Comparison of ENCODE assay signal across 11 mouse cellular contexts in the genomic region with DNA sequence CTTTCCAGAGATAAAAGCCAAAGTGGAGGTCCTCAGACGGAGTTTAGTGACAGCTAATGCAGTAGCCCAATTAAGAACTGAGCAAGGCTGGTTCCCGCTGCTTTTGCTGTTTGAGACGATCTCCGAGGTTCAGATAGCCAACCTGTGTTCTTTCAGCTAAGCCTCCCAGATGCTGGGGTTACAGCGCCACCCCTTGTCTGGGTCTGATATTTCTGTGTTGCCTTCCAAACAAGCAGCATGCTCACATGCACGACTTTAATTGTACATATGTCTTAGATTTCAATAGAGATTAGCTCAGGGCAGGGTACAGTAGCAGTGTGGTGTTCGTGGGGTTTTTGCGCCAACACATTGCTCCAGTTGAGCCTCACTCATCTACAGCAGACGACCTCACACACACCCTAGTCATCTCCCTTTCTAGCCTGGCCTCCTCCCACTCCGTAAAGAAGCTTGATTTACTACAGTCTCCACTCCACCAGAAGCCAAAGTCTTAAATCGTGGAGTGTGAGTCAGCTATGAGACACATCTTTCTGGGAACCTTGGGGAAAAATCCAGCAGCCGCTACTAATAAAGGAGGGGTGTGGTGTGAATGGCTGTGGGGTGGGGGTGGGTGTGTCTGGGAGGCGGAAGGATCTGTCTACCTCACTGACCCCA. TPM values are rescaled to one million over a fixed set of nuclear protein-coding genes. Genes with fewer than 3 reads are reported as not detected.
A peak's percentile ranks its signal among the peaks of the same experiment; 100 is the strongest.
DNase-seq lines count a peak whose midpoint lies in the region; ATAC-seq and TF ChIP-seq lines count a peak whose summit lies in the region.
"Had no signal": no experiment of that assay in that cellular context is flagged by ENCODE, and none has a peak within 500 bp of the region (broad histone marks: within the 10 kb centered on the region; RNA-seq: fewer than 3 reads in every experiment).

No protein-coding gene starts in this region.

- H3K27ac ChIP-seq in heart, postnatal 0 days (ENCODE audit: low read depth) = no peak overlapping the region
- 0 out of 2 replicates have a peak overlapping the region, but pooled peaks have one; percentile 18 for H3K27ac ChIP-seq in neural tube, embryonic 13.5 days (replicated peaks)
- H3K27ac ChIP-seq in small intestine, adult 2 months (ENCODE audit: insufficient read depth, low read depth, low read length) = peak overlapping the region; percentile 36
- no peak overlapping the region for H3K27ac ChIP-seq in forebrain, embryonic 10.5 days

- no peak for DNase-seq in heart, postnatal 0 days (ENCODE audit: low spot score)
- no peak for DNase-seq in heart, postnatal 25 days (ENCODE audit: low spot score)
- DNase-seq in neural tube, embryonic 10.5 days (ENCODE audit: extremely low spot score, low spot score) = no peak
- peak; percentile 65 for DNase-seq in adrenal gland, postnatal 10 days
- no peak for DNase-seq in layer of hippocampus, adult 8-10 months (ENCODE audit: low spot score in 2 of 2)
- DNase-seq in forebrain, embryonic 10.5 days (ENCODE audit: extremely low spot score, low spot score) = no peak
- DNase-seq: cerebellum, postnatal 36 days; heart, postnatal 14 days had no signal

- H3K4me2 ChIP-seq in heart, postnatal 0 days (ENCODE audit: low read depth, low read length) = no peak overlapping the region
- H3K4me2 ChIP-seq in neural tube, embryonic 13.5 days = no peak overlapping the region

- 0 out of 2 replicates have a peak, but pooled peaks cover 9% of the 10 kb centered on the region for H3K27me3 ChIP-seq in heart, postnatal 0 days (ENCODE audit: control insufficient read depth, insufficient read depth, low read length)
- H3K27me3 ChIP-seq in neural tube, embryonic 13.5 days = peaks cover 21% of the 10 kb centered on the region
- no peaks in the 10 kb centered on the region for H3K27me3 ChIP-seq in small intestine, adult 2 months (ENCODE audit: control insufficient read depth, insufficient read depth, low read length)
- peaks cover 33% of the 10 kb centered on the region for H3K27me3 ChIP-seq in forebrain, embryonic 10.5 days (ENCODE audit: poor library complexity, severe bottlenecking)

- TF ChIP-seq CTCF in heart, postnatal 0 days (IDR thresholded peaks at IDR 0.05; ENCODE audit: low read depth) = peak; percentile 20; the same call in 1 of the 2 replicates
- TF ChIP-seq CTCF in small intestine, adult 2 months (IDR thresholded peaks at IDR 0.05; ENCODE audit: extremely low read depth, insufficient read length, insufficient replicate concordance, low read depth, low read length) = peak; percentile 42; the same call in 1 of the 2 replicates

- 62% methylated on average over 13 of the region's 13 CpGs for WGBS in heart, postnatal 0 days
- 55% methylated on average over 13 of the region's 13 CpGs for WGBS in neural tube, embryonic 13.5 days
- 34% methylated on average over 13 of the region's 13 CpGs for WGBS in small intestine, adult 2 months
- WGBS in forebrain, embryonic 10.5 days = 64% methylated on average over 13 of the region's 13 CpGs

- no peak for TF ChIP-seq EP300 in heart, postnatal 0 days (IDR thresholded peaks at IDR 0.05; ENCODE audit: low read depth)

- ATAC-seq in heart, postnatal 0 days (ENCODE audit: insufficient read depth, low read depth) = no peak
- ATAC-seq in neural tube, embryonic 13.5 days (ENCODE audit: low read depth) = no peak

- H3K4me1 ChIP-seq in heart, postnatal 0 days (ENCODE audit: control insufficient read depth, insufficient read depth) = peaks cover 9% of the 10 kb centered on the region
- H3K4me1 ChIP-seq in neural tube, embryonic 13.5 days (replicated peaks) = peaks cover 22% of the 10 kb centered on the region
- peaks cover 26% of the 10 kb centered on the region for H3K4me1 ChIP-seq in small intestine, adult 2 months (ENCODE audit: control insufficient read depth, insufficient read depth, insufficient read length, low read length)
- peaks cover 31% of the 10 kb centered on the region for H3K4me1 ChIP-seq in forebrain, embryonic 10.5 days

- H3K4me3 ChIP-seq in heart, postnatal 0 days (ENCODE audit: low read depth, low read length) = no peak overlapping the region
- H3K4me3 ChIP-seq in neural tube, embryonic 13.5 days = no peak overlapping the region
- H3K4me3 ChIP-seq in small intestine, adult 2 months (ENCODE audit: low read depth, low read length) = no peak overlapping the region
- no peak overlapping the region for H3K4me3 ChIP-seq in forebrain, embryonic 10.5 days

- TF ChIP-seq POLR2A in small intestine, adult 2 months (IDR thresholded peaks at IDR 0.05; ENCODE audit: low read depth, low read length) = no peak

- intact Hi-C loops in heart, postnatal 25 days (cut with DNase I) = loop anchor here (5.0 to 10.0 kb wide), 2 partner anchors 49 to 191 kb away; no protein-coding TSS in a partner anchor

- peaks cover 24% of the 10 kb centered on the region for H3K36me3 ChIP-seq in heart, postnatal 0 days (replicated peaks; ENCODE audit: control insufficient read depth, insufficient read depth, low read length)
- H3K36me3 ChIP-seq in neural tube, embryonic 13.5 days = peaks cover 49% of the 10 kb centered on the region
- peaks cover 10% of the 10 kb centered on the region; the same call in 1 of the 2 replicates for H3K36me3 ChIP-seq in small intestine, adult 2 months (ENCODE audit: control insufficient read depth, insufficient read depth, low read length)
- H3K36me3 ChIP-seq in forebrain, embryonic 10.5 days (replicated peaks) = peaks cover 51% of the 10 kb centered on the region

- H3K9me3 ChIP-seq in heart, postnatal 0 days (replicated peaks; ENCODE audit: control insufficient read depth, low read length) = no peaks in the 10 kb centered on the region
- no peaks in the 10 kb centered on the region for H3K9me3 ChIP-seq in neural tube, embryonic 13.5 days
- H3K9me3 ChIP-seq in forebrain, embryonic 10.5 days = no peaks in the 10 kb centered on the region

- no peak overlapping the region for H3K9ac ChIP-seq in heart, postnatal 0 days (replicated peaks; ENCODE audit: low read depth, low read length)
- no peak overlapping the region for H3K9ac ChIP-seq in neural tube, embryonic 13.5 days

RNA-seq across cellular contexts. Expression of a gene that starts 6.4 kb away (rescaled TPM):
- total RNA-seq in heart, postnatal 0 days (2014; rRNA removed; ENCODE audit: low replicate concordance) = 43.5 and 45.6 TPM in 2 replicates
- 84.9 and 89.8 TPM in 2 replicates for polyA plus RNA-seq in heart, postnatal 0 days (2015; fragmentation: Nextera tagmentation; extraction: Ambion mirVana)
- total RNA-seq in heart, postnatal 25 days (2021) = 10 to 100 TPM; 67.8 to 71.0 TPM
- polyA plus RNA-seq in neural tube, embryonic 13.5 days (2015; fragmentation: Nextera tagmentation; extraction: Ambion mirVana) = 108 and 118 TPM in 2 replicates
- total RNA-seq in adrenal gland, postnatal 10 days (2021) = 10 to 100 TPM; 90.1 to 91.2 TPM
- polyA plus RNA-seq in small intestine, adult 2 months (2012; rRNA removed) = 13.2 and 25.8 TPM in 2 replicates
- 10 to 100 TPM; 75.6 to 82.3 (median 78.2) TPM for total RNA-seq in layer of hippocampus, adult 8-10 months (2022)
- 183 and 193 TPM in 2 replicates for polyA plus RNA-seq in forebrain, embryonic 10.5 days (2016; fragmentation: Nextera tagmentation; extraction: Ambion mirVana)

RNA-seq across cellular contexts. Expression of a gene that starts 6.9 kb away (rescaled TPM):
- total RNA-seq in heart, postnatal 0 days (2014; rRNA removed; ENCODE audit: low replicate concordance) = 4.4 and 4.9 TPM in 2 replicates
- polyA plus RNA-seq in heart, postnatal 0 days (2015; fragmentation: Nextera tagmentation; extraction: Ambion mirVana) = 7.3 and 7.9 TPM in 2 replicates
- total RNA-seq in heart, postnatal 25 days (2021) = 1 to 10 TPM; 4.6 to 5.1 TPM
- polyA plus RNA-seq in neural tube, embryonic 13.5 days (2015; fragmentation: Nextera tagmentation; extraction: Ambion mirVana) = 21.7 and 22.2 TPM in 2 replicates
- 10 to 100 TPM; 12.5 to 12.6 TPM for total RNA-seq in adrenal gland, postnatal 10 days (2021)
- 5.5 and 6.6 TPM in 2 replicates for polyA plus RNA-seq in small intestine, adult 2 months (2012; rRNA removed)
- 10 to 100 TPM; 18.6 to 20.9 (median 20.4) TPM for total RNA-seq in layer of hippocampus, adult 8-10 months (2022)
- polyA plus RNA-seq in forebrain, embryonic 10.5 days (2016; fragmentation: Nextera tagmentation; extraction: Ambion mirVana) = 14.7 and 16.0 TPM in 2 replicates

RNA-seq across cellular contexts. Expression of a gene that starts 10.0 kb away (rescaled TPM):
- total RNA-seq in heart, postnatal 0 days (2014; rRNA removed; ENCODE audit: low replicate concordance) = 24.9 and 27.6 TPM in 2 replicates
- 5.4 and 7.0 TPM in 2 replicates for polyA plus RNA-seq in heart, postnatal 0 days (2015; fragmentation: Nextera tagmentation; extraction: Ambion mirVana)
- total RNA-seq in heart, postnatal 25 days (2021) = under 1 TPM; 0.21 to 0.22 TPM
- polyA plus RNA-seq in neural tube, embryonic 13.5 days (2015; fragmentation: Nextera tagmentation; extraction: Ambion mirVana) = 1.3 and 1.4 TPM in 2 replicates
- under 1 TPM; 0.75 to 0.94 TPM for total RNA-seq in adrenal gland, postnatal 10 days (2021)
- 0.53 and 0.62 TPM in 2 replicates for polyA plus RNA-seq in small intestine, adult 2 months (2012; rRNA removed)
- 1 to 10 TPM; 1.0 to 1.5 (median 1.2) TPM for total RNA-seq in layer of hippocampus, adult 8-10 months (2022)
- polyA plus RNA-seq in forebrain, embryonic 10.5 days (2016; fragmentation: Nextera tagmentation; extraction: Ambion mirVana) = 0.22 and 0.25 TPM in 2 replicates
- total RNA-seq: neutrophil, adult 5-6 weeks had no signal

RNA-seq across cellular contexts. Expression of a gene that starts 20.3 kb away (rescaled TPM):
- total RNA-seq in heart, postnatal 0 days (2014; rRNA removed; ENCODE audit: low replicate concordance) = 34.8 and 58.9 TPM in 2 replicates
- 23.7 and 26.8 TPM in 2 replicates for polyA plus RNA-seq in heart, postnatal 0 days (2015; fragmentation: Nextera tagmentation; extraction: Ambion mirVana)
- 10 to 100 TPM; 37.1 to 37.8 TPM for total RNA-seq in heart, postnatal 25 days (2021)
- polyA plus RNA-seq in neural tube, embryonic 13.5 days (2015; fragmentation: Nextera tagmentation; extraction: Ambion mirVana) = 6.8 and 8.1 TPM in 2 replicates
- 10 to 100 TPM; 37.7 to 41.0 TPM for total RNA-seq in adrenal gland, postnatal 10 days (2021)
- polyA plus RNA-seq in small intestine, adult 2 months (2012; rRNA removed) = 15.8 and 17.2 TPM in 2 replicates
- total RNA-seq in layer of hippocampus, adult 8-10 months (2022) = 100 to 1,000 TPM; 156 to 198 (median 171) TPM
- polyA plus RNA-seq in forebrain, embryonic 10.5 days (2016; fragmentation: Nextera tagmentation; extraction: Ambion mirVana) = 5.3 and 6.4 TPM in 2 replicates

RNA-seq across cellular contexts. Expression of a gene that starts 36.3 kb away (rescaled TPM):
- 13.1 and 13.2 TPM in 2 replicates for total RNA-seq in heart, postnatal 0 days (2014; rRNA removed; ENCODE audit: low replicate concordance)
- polyA plus RNA-seq in heart, postnatal 0 days (2015; fragmentation: Nextera tagmentation; extraction: Ambion mirVana) = 4.9 and 6.2 TPM in 2 replicates
- total RNA-seq in heart, postnatal 25 days (2021) = 1 to 10 TPM; 5.4 to 5.5 TPM
- 17.7 and 18.1 TPM in 2 replicates for polyA plus RNA-seq in neural tube, embryonic 13.5 days (2015; fragmentation: Nextera tagmentation; extraction: Ambion mirVana)
- total RNA-seq in adrenal gland, postnatal 10 days (2021) = 10 to 100 TPM; 10.7 to 11.1 TPM
- polyA plus RNA-seq in small intestine, adult 2 months (2012; rRNA removed) = 6.1 and 14.9 TPM in 2 replicates
- total RNA-seq in layer of hippocampus, adult 8-10 months (2022) = 10 to 100 TPM; 13.3 to 15.1 (median 14.4) TPM
- 17.8 and 18.4 TPM in 2 replicates for polyA plus RNA-seq in forebrain, embryonic 10.5 days (2016; fragmentation: Nextera tagmentation; extraction: Ambion mirVana)

Comparison
In these comparisons a context has a peak if more than half of its experiments do, and no peak if none do; other contexts are left out.
1. RNA of a gene that starts 10.0 kb away (total RNA-seq): 24.9 to 27.6 TPM in heart, postnatal 0 days; 1.0 to 1.5 TPM in layer of hippocampus, adult 8-10 months, 0.75 to 0.94 TPM in adrenal gland, postnatal 10 days and 0.21 to 0.22 TPM in heart, postnatal 25 days; every median in the first group is over 10 times any median in the second.
2. H3K27ac ChIP-seq: peak in neural tube, embryonic 13.5 days (single experiment) and small intestine, adult 2 months (single experiment); none in heart, postnatal 0 days (single experiment) and forebrain, embryonic 10.5 days (single experiment).